Mouse (Mus musculus): ENCODE data around the gene Pin1rt1.
A peak's percentile ranks its signal among the peaks of the same experiment; 100 is the strongest.

Gene Pin1rt1

DNA sequence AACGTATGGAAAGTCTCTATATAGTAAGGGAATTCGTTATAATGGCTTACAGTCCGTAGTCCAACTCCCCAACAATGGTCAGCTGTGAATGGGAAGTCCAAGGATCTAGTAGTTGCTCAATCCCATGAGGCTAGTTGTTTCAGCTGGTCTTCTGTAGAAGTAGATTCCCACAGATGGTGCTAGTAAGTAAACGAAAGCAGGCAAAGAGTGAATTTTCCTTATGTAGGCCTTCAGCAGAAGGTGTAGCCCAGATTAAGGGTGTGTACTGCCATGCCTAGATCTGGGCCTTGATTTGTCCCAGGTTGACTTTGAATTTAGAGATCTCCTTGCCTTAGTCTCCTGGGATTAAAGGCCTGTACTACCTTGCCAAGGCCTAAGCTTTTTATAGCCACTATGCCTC is at the start of gene Pin1rt1:
Gene Pin1rt1, minus strand, starts transcription at position 101 of the 400 bp plus-strand sequence.
- no peak for DNase-seq (ENCODE audit: low spot score)

DNA sequence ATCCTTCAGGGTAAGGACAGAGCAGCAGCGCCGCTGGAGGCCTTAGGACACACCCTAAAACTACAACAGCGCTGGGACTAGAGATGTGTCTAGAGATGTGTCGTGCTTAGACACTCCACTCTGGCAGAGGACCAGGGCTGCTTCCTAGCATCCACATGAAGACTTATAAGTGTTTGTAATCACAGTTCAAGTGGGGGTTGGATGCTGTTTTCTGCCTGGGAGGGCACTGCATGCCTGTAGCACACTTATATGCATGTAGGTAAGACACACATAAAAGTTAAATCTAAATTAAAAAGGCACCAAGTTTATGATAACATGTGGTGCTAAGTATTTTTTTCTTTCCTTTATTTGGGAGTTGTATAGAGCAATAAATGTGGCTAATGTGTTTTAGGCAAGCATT is 47.8 kb upstream of the Pin1rt1 start:
- no peak for DNase-seq (ENCODE audit: low spot score)

- DNase-seq (ENCODE audit: low spot score) = no peak
Measured at GRCm38 (mm10) chr2:104763134-104763703, 47.0 kb upstream of the Pin1rt1 start.

DNA sequence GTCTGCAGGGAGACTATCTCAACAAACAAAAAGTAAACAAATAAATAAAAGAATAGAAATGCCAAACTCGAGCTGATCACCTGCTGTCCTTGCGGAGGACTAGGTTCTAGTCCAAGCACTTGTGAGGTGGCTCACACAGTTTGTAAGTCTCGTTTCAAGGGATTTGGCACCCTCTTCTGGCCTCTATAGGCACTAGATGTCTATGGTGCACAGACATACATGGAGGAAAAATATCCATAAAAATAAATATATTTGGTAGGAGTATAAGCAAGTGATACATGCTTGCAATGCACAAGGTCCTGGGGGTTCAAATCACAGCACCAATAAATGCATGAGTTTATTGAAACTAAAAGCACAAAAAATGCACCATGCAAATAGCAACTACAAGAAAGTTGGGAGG is 34.4 kb upstream of the Pin1rt1 start:
- no peak for DNase-seq (ENCODE audit: low spot score)

GRCm38 (mm10) chr2:104748652-104749183 is 32.5 kb upstream of the Pin1rt1 start:
- no peak for DNase-seq (ENCODE audit: low spot score)

DNA sequence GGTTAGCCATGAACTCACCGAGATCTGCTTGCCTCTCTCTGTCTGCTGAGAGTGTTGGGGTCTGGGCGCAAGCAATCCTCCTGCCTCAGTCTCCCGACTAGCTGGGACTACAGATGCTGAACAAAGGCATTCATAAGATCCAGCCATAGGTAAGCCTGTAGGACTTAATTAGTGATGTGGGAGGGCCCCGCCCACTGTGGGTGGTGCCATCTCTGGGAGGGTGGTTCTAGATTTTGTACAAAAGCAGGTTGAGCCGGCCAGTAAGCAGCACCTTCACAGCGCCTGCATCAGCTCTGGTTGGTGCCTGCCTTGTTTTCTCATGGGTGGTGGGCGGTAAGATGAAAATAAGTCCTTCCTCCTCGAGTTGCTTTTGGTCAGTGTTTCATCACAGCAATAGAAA is 30.1 kb upstream of the Pin1rt1 start:
- DNase-seq (ENCODE audit: low spot score) = no peak

- no peak for DNase-seq (ENCODE audit: low spot score)
Measured at GRCm38 (mm10) chr2:104743971-104744370, 27.8 kb upstream of the Pin1rt1 start.

DNA sequence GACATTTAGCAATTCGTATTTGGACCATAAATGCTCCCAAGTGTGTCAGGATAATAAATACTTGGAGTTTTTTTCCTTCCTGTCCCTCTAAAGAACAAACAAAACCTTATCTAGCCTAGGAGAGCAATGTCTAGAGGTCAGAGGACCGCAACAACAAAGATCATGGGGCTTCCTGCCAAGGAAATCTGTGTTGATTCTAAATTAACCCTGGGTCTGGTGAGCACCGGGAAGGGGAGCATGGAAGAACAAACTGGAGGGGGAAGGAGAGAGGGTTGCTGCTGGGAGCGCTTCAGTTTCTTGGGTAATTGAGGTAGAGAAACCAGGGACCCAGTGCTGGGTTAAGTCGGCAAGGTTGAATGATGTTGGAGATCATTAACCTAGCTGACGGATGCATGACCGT is 27.0 kb upstream of the Pin1rt1 start:
- DNase-seq (ENCODE audit: low spot score) = no peak

- peak; percentile 92 for DNase-seq (ENCODE audit: low spot score)
Measured at GRCm38 (mm10) chr2:104742741-104743064, 26.5 kb upstream of the Pin1rt1 start, which contains the start of gene Depdc7. Depdc7 (minus strand) TSS chr2:104742878.

DNA sequence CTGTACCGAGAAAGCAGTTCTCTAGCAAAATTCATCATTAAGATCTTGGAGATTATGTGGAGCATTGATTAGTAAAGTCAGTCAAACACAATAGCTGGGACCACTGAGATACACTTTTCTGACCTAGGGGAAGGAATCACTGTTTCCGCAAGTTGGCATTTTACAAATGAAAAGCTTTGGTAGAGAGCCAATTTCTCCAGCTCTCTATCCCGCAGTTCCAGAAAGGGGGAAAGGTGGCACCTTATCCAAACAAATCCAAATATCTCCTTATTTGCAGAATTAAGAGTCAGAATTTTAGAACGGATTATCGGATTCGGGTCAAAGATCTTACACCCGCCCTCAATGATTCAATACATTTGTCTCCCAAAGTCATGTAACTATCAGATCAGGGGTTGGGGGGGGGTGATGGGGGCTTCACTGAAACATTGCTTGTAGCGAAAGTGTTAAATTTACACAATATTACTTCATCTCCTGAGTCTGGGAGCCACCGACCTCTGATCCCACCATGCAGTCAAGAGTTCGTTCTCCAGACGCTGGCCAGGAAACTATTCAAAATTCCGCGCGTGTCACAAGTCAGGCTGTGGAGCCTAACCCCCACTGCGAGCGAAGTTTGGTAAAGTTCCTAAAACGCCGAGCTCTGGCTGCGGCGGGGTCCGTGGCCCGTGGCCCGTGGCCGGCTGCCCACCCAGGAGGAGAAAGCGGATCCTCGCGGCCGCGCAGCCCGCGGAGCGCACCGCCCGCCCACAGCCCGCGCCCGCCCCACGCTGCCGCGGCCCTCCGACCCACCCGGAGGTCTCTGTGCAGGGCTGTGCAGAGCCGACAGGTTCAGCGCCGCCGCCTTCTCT is 25.9 kb upstream of the Pin1rt1 start:
- DNase-seq (ENCODE audit: low spot score) = no peak

DNA sequence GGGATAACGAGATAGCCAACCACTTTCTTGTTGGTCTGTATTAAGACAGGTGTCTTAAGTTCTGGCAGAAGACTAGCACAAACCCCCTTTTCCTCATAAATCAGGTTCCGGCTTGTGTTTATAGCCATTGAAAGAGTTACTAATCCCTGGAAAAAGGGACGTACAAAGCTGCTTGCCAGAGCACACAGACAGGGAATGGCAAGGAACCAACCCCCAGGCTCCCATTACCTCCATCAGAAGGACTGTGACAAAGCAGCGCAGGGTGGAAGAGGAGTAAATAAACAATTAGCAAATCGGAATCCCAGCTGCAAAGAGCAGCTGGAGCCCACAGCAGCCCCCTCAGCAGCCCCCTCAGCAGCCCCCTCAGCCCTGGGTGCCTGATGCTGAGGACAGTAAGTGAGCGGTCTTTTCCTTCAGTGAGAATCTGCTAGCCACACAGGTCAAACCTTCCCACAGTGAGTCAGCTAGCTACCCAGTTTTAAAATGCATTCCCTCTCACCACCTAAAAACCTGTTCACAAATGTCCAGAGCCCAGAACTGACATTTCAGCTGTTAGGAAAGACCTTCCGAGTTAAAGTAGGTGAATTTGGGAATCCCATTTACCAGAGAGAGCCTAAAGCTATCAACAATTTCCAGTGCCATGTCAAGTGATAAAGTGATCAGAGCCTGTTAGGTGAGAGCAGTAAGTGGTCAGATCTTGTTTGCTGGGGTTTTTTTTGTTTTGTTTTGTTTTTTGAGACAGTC is 25.0 kb upstream of the Pin1rt1 start:
- DNase-seq (ENCODE audit: low spot score) = no peak

- DNase-seq (ENCODE audit: low spot score) = no peak
Measured at GRCm38 (mm10) chr2:104740248-104740949, 24.2 kb upstream of the Pin1rt1 start.

DNA sequence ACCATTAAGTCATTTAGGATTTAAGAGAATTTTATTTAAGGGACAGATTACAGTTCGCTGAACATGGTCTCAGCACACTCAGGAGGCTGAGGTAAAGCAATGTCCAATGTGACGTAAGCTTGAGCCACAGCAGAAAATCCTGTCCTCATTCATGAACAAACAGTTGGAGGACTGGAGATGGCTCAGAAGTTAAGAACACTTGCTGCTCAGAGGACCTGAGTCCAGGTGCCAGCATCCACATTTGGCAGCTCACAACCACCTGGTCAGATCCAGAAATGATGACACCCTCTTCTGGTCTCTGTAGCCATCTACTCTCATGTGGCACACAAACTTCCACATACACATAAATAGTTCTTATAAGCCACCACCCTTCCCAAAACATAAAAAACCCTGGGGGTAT is 23.5 kb upstream of the Pin1rt1 start:
- DNase-seq (ENCODE audit: low spot score) = no peak

DNA sequence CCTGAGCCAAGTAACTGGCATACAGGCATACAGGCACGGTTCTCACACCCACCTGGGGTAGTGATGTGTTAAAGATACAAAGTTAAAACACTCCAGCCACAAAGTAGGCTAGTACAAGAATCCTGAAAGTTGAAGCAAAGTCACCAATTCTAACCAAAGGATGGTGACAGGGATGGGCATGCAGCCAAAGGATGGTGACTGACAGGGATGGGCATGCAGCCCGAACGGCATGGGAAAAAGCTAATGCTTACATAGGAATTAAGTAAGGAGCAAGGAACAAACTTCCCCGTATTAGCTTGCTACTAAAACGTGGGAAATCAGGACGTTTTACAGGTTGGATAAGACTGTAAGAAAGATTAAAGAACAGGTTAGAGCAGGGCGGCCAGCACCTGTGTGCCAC is 20.1 kb upstream of the Pin1rt1 start:
- DNase-seq (ENCODE audit: low spot score) = no peak

DNA sequence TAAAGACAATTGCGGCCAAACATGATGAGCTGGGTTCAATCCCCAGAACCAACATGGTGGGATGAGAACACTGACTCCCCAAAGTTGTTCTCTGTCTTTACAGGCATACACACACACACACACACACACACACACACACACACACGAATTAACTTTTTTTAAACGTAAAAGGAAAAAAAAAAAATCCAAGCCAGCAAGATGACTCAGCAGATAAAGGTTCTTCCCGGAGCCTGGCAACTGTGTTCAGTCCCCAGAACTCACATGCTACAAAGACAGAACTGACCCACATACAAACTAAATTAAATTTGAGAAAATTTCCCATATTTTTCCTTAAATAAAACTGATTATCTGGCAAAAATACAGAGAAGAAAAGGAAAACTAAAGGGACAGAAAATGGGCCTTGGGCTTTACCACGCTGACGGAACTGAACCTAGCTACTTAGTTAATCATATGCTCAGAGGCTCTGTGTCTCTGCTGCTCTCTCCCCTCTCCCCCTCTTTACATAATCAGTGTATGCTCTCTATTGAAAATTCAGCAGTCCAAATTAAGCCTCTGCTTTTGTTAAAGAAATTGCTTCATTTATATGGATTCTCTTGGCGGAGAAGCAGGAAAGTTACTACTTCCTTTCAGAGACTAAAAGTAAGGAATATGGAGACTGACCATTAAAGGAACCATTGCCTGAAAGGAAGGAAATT is 16.5 kb upstream of the Pin1rt1 start:
- DNase-seq (ENCODE audit: low spot score) = no peak

GRCm38 (mm10) chr2:104732033-104732444 is 15.9 kb upstream of the Pin1rt1 start:
- DNase-seq (ENCODE audit: low spot score) = no peak

DNA sequence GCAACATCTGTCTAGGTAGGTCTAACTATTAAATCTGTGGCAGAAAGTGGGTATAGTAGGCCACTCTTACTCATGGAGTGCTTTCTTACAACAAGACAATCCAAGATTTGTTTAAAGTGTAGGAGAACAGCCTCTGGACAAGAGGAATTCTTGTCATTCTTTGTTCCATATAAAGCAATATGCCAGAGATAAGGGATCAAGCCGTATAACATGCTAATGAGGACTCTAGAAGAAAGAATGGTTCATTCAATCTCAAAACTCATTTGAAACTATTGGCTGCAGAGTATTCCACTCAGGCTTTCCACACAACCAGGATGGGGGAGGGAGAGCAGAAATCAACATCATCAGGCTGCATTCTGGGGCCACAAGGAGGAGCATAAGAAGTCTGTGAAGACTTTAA is 11.2 kb upstream of the Pin1rt1 start:
- no peak for DNase-seq (ENCODE audit: low spot score)

GRCm38 (mm10) chr2:104722021-104722420 is 5.8 kb upstream of the Pin1rt1 start:
- no peak for DNase-seq (ENCODE audit: low spot score)

DNA sequence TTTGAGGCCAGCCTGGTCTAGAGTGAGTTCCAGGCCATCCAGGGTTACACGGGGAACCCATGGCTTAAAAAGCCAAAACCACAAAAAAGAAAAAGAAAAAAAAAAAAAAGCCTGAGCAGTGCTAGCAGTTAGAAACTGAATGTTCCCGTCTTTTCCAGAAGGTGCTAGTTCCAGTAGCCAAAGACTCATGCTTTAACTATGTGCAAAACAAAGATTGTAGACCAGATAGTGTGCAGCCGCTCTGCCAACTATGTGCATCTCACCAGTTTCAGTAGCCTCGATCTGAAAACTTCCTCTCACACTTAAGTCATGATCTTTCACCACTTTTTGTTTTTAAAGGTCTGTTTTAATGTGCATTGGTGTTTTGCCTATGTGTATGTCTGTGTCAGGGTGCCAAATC is 1.6 kb upstream of the Pin1rt1 start:
- DNase-seq (ENCODE audit: low spot score) = no peak

- DNase-seq (ENCODE audit: low spot score) = no peak
Measured at GRCm38 (mm10) chr2:104717231-104717735, 1.1 kb upstream of the Pin1rt1 start.

GRCm38 (mm10) chr2:104714254-104714691 is 1.9 kb downstream of the Pin1rt1 start:
- DNase-seq (ENCODE audit: low spot score) = no peak

Data from ovary, postnatal 36 days (tissue).